Mouse (Mus musculus) embryo, embryonic 9.5 days (tissue): Measurements from ENCODE around the gene Clic5.

Experiments
- DNase-seq: peaks from one replicate; pipeline ENCODE4 v3.0.0-alpha.2; 2017; ENCODE audit errors: extremely low spot score

The Clic5 gene

DNA sequence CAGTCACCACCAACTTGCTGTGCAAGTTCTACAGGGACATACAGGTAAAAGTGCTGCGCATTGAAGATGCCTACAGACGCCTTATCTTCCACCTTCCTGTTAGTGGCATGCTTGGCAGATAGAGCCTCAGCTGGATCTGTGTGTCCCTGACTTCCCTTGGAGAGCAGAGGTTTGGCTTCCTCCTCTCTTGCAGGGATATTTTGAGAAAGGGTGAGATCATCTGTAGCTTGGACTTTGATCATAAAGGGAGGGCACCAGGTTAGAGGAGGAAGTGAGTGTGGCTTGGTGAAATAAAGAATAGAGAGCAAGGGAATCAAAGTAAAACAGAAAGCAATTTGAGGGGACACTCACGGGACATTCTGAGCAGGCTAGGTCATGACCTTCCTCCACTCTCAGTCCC lies 4.6 kb downstream of the Clic5 start:
- no peak for DNase-seq

DNA sequence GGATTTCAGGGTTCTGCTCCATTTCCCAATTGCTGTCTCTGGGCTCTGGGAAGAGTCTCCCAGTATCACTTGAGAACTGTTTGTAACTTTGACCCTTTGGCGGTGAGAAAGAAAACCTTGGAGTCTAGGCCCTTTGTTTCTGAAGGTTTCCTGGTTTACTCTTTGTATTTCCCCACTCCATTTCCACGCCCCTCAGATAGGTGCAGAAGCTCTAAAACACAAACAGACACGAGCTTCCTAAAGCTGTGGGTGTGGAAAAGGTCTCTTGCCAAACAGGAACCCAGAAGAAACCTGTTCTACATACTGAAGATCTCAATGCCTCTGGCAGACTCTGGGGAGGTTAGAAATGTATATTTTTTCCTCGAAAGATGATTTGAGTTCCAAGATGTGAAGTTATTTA lies 10.8 kb downstream of the Clic5 start:
- DNase-seq = no peak

DNA sequence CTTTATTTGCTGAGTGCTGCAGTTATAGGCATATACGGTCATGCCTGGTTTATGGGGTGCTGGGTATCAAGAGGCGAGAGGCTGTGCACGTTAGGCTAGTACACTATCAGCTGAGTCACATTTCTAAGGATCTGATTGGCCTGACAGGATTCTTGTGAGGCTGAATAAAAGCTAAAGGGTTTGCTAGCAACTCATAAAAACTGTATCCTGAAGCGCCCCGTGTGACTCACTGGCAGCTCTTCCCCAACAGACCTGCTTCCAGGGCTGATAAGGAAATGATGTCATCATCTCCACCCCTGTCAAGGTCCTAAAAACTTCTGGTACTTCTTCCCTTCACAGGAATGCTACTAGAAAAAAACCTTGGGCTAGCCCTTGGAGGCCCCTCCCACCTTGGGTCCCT lies 14.6 kb downstream of the Clic5 start:
- no peak for DNase-seq

DNA sequence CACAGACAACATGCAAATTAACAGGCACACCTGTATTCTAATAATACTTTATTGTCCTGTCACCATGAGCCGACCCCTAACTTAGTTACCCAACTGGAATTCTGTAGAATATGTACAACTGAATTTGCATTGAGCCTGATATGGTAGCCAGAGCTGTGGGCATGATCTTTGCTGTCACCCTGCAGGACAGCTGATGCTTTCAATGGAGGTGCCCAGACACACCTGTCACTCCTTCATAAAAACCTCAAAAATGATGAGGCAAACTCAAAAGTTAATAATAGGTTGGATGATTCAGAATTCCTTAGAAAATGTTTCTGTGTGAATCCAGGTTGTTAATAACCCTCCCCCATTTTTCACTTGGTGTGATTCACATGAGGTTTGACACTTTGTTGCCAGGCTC lies 16.4 kb downstream of the Clic5 start:
- DNase-seq = no peak

DNA sequence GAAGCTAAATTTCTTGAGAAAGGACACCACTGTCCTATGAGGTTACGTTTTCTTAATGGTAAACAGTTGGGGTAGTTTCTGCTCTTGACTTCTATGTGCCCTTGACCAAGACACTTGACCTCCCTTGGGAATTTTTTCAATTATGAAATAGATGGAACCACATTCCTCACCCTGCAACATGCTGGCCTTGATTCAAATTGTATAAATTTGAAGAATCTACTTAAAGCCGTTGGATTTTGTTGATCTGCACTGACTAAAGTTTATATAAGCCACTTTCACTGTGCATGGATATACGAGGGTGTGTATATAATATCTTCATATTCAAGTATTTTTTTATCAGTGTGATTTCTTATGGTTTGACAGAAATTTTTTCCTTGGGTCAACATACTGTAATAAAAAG lies 17.2 kb downstream of the Clic5 start:
- no peak for DNase-seq

DNA sequence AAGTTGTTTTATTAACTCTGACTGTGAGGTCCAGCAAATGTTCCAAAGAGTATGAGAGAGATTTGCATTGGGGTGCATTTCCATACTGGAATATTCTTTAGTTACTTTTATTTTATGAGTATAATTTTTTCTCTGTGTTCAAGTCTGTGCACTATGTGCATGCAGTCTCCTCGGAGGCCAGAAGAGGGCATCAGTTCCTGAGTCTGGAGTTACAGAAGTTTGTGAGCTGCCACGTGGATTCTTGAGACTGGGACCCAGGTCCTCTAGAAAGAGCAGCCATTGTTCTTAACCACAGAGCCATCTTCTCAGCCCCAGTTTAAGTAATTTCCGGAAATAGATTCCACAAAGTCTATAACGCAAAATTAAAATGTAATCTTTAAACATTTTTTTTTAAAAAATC lies 20.5 kb downstream of the Clic5 start:
- DNase-seq = no peak

DNA sequence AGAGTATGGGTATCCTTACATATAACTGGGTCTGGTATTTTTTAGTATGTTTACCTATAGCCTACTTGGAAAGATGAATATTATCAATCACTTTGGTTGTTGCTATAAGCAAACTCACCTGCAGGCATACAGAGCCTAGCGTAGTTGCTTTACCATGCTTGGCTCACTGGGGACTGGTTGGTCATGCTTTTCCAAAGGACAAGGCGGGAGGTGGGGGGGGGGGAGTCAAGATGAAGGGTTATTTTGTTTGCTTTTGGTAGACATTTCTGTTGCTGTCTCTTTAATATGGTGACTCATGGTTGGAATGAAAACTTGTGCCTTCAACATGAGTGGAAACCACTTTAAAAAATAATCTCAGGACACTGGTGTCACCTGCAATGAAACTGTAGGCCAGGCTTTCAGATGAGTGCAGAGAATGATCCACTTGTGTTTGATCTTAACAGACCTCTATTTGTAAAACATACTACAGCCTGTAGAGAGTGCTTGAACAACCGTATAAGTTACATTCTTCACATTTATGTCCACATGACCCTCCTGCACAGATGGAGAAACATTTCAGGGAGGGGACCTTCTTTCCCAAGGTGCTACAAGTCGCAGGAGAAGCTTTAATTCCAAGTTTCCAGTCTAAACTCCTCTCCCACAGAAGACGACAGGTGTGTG lies 24.7 kb downstream of the Clic5 start:
- no peak for DNase-seq

DNA sequence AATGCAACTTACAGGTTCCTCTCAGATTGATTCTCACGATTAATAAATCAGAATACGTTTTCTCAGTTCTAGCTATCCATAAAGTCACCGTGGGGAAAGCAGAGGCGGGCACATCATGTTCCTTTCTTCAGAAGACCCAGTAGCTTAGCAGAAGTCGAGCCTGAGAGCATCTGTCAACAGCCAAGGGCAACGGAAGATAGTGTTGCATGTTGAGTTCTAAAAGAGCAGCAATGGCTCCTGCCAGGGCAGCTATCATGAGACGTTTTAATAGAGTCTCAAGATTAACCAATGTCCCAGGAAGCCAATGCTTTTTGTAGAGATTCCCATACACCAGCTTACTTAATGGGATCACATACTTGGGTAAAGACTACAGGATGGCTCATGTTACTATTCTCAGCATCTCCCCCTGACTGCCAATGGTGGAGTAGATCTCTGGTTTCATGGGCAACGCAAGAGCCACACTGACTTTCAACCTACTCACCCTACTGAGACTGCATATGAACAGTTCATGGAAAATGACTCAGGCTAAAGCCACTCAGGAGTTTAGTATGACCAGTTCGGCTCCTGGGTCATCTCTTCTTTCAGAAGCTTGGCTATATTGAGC lies 26.9 kb downstream of the Clic5 start:
- no peak for DNase-seq

DNA sequence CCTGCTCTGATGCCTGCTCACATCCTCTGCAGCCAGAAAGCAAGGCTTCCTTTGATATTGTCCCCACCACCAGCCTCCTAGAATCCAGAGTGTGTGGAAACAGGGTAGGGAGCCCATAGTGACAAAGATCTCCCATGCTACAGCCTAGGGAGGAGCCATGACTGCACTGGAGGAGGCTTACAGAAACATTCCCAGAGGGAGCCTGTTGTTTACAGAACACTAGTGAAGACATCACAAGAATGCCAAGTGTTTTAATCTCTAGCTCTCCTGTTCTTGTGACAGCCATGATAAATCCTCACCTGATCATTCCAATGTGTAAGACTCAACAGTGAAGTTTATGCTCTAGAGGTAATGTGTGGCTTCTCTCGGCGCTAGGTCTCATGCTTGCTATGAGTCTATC lies 28.8 kb downstream of the Clic5 start:
- no peak for DNase-seq

DNA sequence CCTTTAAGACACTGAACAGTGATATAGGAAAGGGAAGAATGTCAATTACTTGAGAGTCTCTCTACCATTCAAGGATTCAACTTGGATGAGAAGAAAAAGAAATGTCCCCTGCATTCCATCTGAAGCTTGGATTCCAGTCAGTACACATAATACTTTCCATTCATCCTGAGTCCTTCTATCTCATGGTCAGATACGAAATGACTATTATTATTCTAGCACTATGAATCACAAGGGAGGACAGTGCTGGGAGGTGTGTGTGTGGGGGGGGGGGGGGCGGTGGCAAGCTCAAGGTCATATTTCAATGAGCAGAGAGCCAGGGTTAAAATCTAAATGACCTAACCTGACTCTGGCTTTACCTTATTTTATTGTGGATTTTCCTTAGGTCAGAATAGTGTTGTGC lies 31.6 kb downstream of the Clic5 start:
- no peak for DNase-seq

DNA sequence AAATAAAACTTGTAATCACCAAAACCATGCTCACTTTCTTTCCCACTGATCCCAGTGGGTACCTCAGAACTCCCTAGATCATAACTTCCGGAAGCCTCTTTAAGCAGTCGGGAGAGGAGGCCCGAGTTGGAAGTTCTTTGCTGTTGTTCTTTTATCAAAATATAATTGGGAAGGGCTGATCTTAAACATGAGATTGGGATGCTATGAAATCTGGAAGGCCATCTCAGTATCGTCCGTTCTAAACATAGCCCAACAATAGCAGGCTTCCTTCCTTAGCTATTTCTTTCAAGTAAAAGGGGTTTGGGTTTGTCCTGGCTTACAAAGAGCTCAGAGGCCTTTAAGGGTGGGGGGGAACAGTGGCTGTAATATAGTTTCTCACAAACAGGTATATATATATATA lies 40.0 kb downstream of the Clic5 start:
- DNase-seq = no peak

DNA sequence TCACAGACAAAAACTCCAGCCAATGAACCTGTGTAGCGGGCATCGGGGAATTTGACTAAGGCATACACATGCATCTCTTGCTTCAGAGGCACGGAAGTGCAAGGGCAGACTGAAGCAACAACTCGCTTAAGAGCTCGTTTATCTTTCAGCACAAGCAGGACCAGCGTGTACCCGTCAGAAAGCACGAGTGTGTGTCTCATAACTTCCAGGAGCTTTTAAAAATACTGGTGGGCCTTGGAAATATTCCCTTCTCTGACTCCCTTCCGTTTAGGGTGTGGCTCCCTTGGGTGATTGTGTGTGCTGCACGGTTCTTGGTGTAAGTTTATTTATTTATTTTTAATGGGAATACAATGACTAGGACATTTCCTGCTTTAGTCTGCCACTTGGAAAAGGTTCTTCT lies 41.7 kb downstream of the Clic5 start:
- DNase-seq = no peak

DNA sequence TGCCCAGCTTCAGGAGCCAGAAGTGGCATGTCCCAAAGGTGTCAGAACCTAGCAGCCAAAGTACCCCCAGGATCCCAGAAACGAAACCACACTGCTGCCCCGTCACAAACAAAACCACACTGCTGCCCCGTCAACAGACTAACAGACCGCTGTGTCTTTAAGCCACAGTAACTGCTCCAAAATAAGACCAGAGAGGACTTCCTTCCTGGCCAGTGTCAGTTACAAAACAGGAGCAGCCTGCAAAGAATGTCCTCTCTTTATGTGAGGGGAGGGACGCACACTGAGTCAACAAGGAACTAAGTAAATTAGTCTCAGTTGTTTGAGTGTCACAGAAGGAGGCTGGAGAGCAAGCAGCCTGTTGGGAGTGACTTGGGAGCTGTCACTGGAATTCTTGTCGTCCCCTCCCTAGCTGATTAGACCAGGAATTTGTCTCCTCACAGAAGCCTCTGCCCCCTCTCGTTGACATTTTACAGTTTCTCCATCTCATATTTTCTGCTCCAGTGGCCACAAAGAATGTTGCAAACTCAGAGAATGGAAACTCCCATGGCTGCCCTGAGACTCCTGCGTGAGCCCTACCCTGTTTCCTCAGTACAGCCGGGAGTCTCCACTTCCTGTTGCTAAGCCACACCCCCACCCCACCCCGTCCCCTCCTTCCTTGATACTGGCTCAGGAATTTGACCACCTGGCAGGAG lies 50.8 kb downstream of the Clic5 start:
- peak; percentile 54 for DNase-seq

DNA sequence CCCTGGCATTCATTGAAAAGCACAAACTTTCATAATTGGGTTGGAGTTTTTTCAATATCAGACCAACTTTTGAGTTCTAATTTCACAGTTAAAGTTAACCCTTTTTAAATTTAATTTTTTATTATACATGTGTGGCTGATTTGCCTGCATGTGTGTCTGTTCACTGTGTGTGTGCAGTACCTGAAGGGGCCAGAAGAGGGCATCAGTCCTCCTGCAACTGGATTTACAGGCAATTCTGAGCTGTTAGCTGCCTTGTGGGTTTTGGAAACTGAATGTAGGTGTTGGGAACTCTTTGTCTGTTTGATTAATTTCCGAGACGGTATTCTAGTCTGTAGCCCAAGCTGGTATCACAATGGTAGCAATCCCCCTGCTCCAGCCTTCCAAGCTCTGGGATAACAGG lies 52.4 kb downstream of the Clic5 start:
- no peak for DNase-seq

DNA sequence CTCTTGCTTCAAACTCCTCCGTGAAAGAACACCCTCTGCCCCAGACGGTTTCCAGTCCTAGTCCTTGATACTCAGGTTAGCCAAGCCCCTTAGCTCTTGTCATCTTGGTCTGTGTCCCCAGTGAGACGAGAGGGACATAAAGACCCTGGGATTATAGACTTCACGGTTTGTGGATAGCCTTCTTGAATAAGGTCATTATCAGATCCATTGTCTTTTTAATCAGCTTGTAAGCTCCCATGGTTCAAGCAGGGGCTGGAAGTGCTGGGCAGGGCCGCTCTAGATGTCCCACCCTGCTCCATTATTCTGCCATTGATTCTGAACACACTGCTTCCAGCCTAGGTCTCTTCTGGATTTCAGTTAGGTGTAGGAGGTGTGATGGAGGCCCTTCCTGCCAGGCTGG lies 55.7 kb downstream of the Clic5 start:
- no peak for DNase-seq

DNA sequence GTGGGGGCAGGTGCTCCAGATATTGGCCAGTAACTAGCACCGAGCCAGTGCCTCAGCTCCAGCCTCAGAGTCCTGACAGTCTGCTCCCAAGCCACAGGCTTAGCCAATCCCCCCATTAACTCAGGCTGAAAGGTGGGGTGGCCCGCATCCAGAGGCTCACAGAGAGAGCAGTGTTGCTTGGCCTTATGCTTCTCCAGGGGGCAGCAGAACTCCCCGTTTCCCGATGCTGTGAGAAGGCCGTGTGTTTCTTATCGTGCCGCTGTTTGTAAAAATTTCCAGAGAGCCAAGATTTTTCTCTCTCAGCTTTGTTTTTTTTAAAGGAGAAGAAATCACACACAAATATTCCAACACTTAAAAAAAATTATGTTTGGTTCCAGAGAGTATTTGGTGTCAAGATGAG lies 56.2 kb downstream of the Clic5 start:
- no peak for DNase-seq

DNA sequence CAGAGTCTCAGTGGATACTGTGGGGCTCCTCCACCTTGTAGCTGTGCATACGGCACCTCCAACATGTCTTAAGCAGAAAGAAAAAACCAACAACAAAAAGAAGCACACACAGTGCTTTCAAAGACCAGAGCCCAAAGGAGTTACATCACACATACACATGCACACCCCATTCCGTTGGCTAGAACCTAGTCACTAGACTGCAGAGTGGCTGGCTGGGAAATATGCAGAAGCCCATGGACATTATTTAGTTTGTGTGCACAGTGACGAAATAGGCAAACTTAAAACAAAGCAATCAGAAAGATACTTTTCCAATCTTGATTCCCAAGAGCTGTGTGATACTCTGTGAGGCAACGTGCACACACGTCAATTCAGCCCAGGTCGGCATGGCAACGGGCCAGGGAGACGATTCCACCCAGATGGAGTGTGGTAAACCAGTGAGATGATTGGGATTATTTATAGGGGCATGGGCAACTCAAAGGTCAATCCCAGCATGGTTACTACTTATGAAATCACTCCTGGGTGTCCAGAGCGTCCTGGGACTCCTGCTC lies 57.8 kb downstream of the Clic5 start:
- DNase-seq = no peak

DNA sequence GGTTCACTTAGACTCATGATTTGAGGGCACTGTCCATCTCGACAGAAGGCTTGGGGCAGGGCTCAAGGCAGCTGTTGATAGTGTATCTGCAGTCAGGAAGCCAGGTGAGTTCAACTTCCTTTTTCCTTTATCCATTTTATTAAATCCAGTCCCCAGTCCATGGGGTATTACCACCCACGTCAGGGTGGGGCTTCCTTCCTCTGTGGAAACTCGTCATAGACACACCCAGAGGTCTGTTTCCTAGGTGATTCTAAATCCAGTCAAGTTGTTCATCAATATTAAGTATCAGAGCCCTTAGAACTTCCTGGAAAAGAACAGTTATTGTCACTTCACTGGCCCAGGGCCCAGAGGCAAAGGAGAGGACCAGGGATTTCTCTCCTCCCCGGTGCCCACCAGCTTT lies 61.2 kb downstream of the Clic5 start:
- no peak for DNase-seq

DNA sequence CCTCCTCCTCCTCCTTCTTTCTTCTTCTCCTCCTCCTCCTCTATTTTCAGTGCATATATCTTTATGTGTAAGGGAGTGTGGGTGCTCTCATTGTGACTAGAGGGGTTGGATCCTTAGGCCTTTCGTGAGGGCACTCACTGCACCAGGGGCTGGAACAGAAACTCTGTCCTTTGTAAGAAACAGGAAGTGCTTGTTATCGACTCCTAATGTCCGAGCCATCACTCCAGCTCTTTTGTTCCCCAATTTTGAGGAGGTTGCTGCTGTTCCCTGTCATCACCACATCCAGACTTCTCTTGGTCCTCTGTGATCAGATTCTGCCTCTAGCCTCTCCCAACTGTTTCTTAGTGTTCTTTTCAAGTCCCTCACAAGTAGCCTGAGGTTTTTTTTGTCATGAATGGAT lies 64.3 kb downstream of the Clic5 start:
- no peak for DNase-seq

DNA sequence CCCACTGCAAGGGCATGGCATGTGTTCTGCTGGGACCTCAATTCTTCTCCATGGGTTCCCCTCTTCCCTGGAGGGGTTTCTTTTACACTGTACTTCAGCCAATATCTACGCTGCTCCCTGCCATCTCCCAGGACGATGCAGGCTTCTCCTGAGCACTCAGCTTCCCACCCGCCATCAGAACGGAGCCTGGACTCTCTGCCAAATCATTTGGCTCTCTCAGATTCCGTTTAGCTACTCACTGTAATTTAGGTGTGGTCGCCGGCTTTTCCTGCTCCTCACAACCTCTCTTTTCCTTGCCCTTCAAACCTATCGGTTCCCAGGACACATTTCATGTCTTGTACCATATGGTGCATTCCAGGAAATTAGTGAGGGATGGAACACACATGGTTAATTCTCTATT lies 66.3 kb downstream of the Clic5 start:
- DNase-seq = no peak

DNA sequence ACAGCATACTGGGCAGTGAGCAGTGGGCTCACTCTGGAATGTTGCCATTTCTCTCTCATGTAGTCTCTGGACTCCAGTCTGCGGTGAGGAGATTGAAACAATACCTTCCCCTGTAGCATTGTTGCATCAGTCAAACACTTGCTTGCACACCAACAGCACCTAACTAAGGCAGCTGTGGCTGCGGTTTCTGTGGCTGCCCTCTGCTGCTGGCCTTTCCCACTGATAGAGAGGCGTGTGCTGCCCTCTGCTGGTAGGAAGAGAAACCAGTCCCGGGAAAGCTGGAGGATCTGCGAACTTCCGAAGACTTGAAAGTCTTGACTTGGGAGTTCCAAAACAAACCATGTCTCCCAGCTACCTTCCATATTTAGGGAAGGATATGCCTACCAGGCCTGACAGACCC lies 68.2 kb downstream of the Clic5 start:
- DNase-seq = peak; percentile 69

DNA sequence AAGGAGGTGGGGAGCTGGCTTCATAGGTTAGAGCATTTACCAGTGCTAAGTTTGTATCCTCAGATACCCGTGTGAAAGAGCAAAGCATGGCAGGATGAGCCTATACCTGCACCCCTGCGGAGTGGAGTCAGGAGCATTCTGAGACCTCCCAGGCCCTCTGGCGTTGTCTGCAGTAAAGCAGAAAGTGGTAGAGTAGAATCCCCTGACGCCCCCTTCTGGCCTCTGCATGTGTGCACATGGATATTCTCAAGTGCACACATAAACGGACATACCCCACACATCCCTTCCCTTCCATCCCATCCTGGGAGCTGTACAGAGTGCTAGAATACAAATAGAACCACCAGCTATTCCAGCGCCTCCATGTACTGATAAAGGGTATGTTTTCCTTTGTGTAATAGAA lies 70.9 kb downstream of the Clic5 start:
- DNase-seq = no peak

DNA sequence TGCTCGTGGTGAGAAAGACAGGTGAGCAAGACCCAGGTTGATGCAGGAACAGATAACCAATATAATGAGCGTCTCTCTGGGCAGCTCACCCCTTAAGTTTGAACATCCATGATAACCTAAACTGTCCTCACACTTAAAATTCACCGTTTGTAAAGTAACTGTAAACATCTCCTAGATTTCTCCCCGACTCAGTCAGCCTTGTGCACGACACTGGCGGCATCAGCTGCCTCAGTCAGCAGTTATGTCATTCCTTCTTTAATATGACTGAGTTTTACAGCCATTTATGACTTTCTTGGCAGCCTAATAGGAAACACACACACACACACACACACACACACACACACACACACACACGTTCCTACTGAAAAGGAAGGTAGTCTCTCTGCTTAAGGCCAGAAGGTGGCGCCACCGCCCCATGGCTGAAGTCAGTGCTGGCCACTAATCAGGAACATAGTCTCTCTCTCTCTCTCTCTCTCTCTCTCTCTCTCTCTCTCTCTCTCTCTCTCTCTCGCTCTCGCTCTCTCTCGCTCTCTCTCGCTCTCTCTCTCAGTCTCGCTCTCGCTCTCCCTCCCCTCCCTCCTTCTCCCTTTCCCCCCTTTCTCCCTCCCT lies 73.3 kb downstream of the Clic5 start:
- DNase-seq = peak; percentile 57
